Mouse (Mus musculus) limb, embryonic 10.5 days (tissue): ENCODE measurements around the gene Dqx1. TPM values are rescaled to one million over a fixed set of nuclear protein-coding genes. Genes with fewer than 3 reads are reported as not detected.

Experiments
- DNase-seq: peaks from one replicate; pipeline ENCODE4 v3.0.0-alpha.2; 2017; ENCODE audit warnings: low spot score
- H3K27ac ChIP-seq: fragments of 300-500 bp; sonication (generic); 2 replicates; pipeline ENCODE4 v1.5.1; 2016; ENCODE audit warnings: mild to moderate bottlenecking
- H3K27me3 ChIP-seq: fragments of 300-500 bp; sonication (generic); 2 replicates; pipeline ENCODE4 v1.6.1; 2016; ENCODE audit warnings: low read depth, mild to moderate bottlenecking; ENCODE audit not compliant: poor library complexity, severe bottlenecking
- H3K36me3 ChIP-seq: fragments of 300-500 bp; sonication (generic); 2 replicates; pipeline ENCODE4 v1.6.1; 2016; ENCODE audit warnings: mild to moderate bottlenecking, moderate library complexity
- H3K4me1 ChIP-seq: fragments of 300-500 bp; sonication (generic); 2 replicates; pipeline ENCODE4 v1.6.1; 2016
- H3K4me3 ChIP-seq: fragments of 300-500 bp; sonication (generic); 2 replicates; pipeline ENCODE4 v1.5.1; 2016; ENCODE audit warnings: mild to moderate bottlenecking, moderate library complexity
- H3K9me3 ChIP-seq: fragments of 300-500 bp; sonication (generic); replicated peaks from 2 replicates; pipeline ENCODE4 v1.6.1; 2016; ENCODE audit warnings: mild to moderate bottlenecking
- WGBS: fragments of 180-500 bp; shearing (Covaris S2); methylation state at CpG from one replicate; pipeline ENCODE4 v1.1.7; 2016; 5-methylcytosine and 5-hydroxymethylcytosine counted together
- polyA plus RNA-seq: library from polyadenylated mRNA; unstranded; fragments of >200 nt; fragmentation: Nextera tagmentation; extraction: Ambion mirVana; gene quantifications from 2 replicates; pipeline ENCODE4 v1.2.1, GENCODE M21; 2016

Gene Dqx1
- polyA plus RNA-seq, 1 experiment from 2014 or later, result 1.5 TPM

DNA sequence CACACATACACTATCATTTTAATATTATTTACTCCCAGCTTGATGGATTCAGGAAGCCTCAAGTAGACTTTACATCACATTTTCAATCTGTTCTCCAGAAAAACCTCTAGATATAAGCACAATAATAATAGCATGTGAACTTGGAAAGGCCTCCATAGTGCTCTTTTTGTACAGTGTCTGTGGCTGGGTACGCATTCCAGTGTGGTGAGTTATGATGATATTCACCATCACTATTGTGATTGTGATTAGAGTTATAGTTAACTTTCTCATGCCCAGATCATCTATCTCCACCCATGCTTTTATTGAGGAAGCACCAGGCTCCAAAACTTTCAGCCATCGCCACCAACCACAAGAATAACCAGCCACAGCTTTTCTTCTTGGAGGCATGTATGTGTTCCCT, 33.9 kb upstream of the Dqx1 start:
- peaks cover 14% of the 10 kb centered on the region for H3K4me1 ChIP-seq
- DNase-seq, result no peak
- no peaks in the 10 kb centered on the region for H3K36me3 ChIP-seq
- 98% methylated on average over 2 of the region's 2 CpGs for WGBS
- H3K4me3 ChIP-seq, result no peak overlapping the region
- H3K27ac ChIP-seq, result no peak overlapping the region
- peaks cover 20% of the 10 kb centered on the region for H3K27me3 ChIP-seq
- no peaks in the 10 kb centered on the region for H3K9me3 ChIP-seq

DNA sequence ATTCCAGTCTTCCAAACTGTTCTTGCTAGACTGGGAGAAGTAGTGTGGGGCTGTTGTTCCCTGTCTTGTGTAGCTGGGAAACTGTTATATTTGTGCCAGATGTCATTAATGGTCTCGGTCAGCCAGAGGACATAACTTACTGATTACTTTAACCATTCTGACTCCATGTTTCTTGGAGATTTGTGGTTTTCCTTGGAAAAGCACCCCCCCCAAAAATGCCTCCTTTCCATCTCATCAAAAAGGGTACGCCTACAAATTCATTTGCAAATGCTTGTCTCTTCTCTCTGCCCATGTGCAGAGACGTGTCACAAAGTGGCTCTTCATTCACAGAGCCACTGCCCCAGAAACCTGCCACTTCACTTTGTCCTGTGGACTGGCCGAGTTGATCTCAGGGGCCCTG, 33.2 kb upstream of the Dqx1 start:
- no peak for DNase-seq
- Histone ChIP-seq H3K27ac (no peak overlapping the region), H3K9me3 (no peaks in the 10 kb centered on the region), H3K4me1 (peaks cover 14% of the 10 kb centered on the region), H3K36me3 (no peaks in the 10 kb centered on the region), H3K4me3 (no peak overlapping the region), H3K27me3 (peaks cover 26% of the 10 kb centered on the region)
- WGBS, result 78% methylated on average over 4 of the region's 4 CpGs

DNA sequence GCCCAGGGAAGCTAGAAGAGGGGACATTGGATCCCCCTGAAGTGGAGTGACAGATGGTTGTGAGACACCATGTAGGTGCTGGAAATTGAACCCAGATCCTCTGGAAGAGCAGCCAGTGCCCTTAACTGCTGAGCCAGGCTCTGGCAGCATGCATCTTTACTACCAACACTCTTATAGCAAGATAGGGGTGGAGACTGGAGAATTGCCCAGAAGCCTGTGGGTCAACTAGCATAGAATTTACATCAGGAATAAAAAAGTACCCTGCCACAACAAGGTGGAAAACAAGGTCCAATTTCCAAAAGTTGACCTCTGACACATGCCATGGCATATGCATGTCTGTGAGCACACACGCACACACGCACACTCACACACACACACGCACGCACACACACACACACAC, 32.4 kb upstream of the Dqx1 start:
- no peak overlapping the region for H3K27ac ChIP-seq
- DNase-seq, result no peak
- H3K36me3 ChIP-seq, result no peaks in the 10 kb centered on the region
- 86% methylated on average over 4 of the region's 4 CpGs for WGBS
- H3K27me3 ChIP-seq, result peaks cover 34% of the 10 kb centered on the region
- H3K9me3 ChIP-seq, result no peaks in the 10 kb centered on the region
- no peak overlapping the region for H3K4me3 ChIP-seq
- peaks cover 14% of the 10 kb centered on the region for H3K4me1 ChIP-seq

DNA sequence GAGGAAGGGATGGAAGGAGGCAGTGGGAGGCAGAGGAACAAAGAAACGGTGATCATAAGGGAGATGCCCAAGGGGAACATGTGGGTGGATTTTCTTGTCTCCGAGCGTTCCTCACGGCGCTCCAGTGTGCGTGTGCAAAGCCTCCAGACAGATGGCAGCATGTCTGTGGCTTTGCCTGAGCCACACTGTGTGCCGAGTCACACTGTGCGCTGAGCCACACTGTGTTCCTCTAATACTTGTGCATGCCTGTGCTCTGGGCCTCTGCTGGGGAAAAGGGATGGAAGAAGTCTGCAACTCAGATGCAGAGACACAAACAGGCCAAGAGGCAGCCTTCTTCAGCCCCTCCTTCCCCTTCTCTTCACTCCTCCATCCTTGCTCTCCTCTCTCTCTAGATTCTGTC, 30.4 kb upstream of the Dqx1 start:
- Histone ChIP-seq H3K4me1 (peaks cover 23% of the 10 kb centered on the region), H3K27me3 (peaks cover 55% of the 10 kb centered on the region), H3K27ac (peak overlapping the region; percentile 43), H3K4me3 (no peak overlapping the region), H3K9me3 (no peaks in the 10 kb centered on the region), H3K36me3 (no peaks in the 10 kb centered on the region)
- 84% methylated on average over 8 of the region's 8 CpGs for WGBS
- DNase-seq, result no peak

DNA sequence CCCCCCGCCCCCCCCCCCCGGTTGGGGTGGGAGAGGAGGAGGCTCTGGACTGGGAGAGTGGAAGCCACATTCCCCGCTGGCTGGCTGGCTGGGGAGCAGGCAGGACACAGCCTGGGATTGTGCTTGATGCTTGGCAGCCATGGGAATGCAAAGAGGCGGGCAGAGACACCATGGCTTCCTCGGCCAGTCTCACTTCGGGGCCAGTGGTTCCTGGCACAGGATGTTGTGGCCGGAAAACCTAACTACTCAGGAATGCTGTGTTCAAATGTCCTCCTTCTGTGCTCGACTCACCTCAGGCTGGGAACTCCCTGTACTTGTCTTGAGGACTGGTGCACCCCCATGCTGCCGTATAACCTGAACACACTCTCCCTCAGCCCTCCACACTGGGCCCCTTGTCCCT, 29.9 kb upstream of the Dqx1 start:
- no peaks in the 10 kb centered on the region for H3K36me3 ChIP-seq
- peaks cover 59% of the 10 kb centered on the region for H3K27me3 ChIP-seq
- 54% methylated on average over 7 of the region's 9 CpGs for WGBS
- no peaks in the 10 kb centered on the region for H3K9me3 ChIP-seq
- H3K27ac ChIP-seq, result peak overlapping the region; percentile 43
- no peak for DNase-seq
- peaks cover 28% of the 10 kb centered on the region for H3K4me1 ChIP-seq
- H3K4me3 ChIP-seq, result no peak overlapping the region

DNA sequence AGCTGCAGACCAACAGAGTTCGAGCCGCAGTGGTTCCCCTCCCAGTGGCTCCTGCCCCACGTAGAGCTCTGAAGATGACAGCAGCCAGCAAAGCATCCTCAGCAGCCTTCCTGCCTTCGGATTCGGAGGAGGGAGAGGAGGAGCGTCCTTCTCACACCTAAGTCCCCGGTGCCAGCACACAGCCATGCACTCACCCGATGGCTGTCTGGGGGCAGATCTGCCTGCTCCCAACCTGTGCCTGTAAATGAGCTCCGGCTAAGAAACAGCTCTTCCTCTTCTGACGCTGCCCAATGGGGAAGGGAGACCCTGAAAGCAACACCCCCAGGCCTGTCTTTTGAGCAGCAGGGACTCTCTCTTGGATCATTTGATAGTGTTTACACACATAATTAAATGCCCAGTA, 27.9 kb upstream of the Dqx1 start:
- DNase-seq, result no peak
- Histone ChIP-seq H3K4me1 (peaks cover 41% of the 10 kb centered on the region), H3K27me3 (peaks cover 64% of the 10 kb centered on the region), H3K36me3 (no peaks in the 10 kb centered on the region), H3K4me3 (no peak overlapping the region), H3K9me3 (no peaks in the 10 kb centered on the region), H3K27ac (no peak overlapping the region)
- WGBS, result 16% methylated on average over 10 of the region's 10 CpGs

DNA sequence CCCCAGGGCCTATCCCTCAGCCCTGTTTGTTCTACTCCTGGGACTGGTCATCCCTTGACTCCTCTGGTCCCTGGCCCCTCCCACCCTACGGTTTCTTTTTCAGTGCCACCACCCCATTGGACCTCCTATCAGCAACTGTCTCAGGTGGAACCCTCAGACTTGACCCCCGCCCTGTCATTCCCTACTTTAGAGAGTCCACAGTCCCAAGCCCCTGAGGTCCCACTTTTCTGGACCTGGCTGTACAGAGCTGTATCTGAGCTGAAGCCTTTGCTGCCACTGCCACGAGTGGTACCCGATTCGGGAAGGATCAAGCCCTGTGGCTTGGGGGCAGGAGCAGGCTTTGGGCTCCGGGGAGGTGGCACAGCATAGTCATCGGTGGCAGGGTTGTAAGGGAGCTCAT, 26.5 kb upstream of the Dqx1 start:
- H3K4me3 ChIP-seq, result no peak overlapping the region
- peaks cover 78% of the 10 kb centered on the region for H3K27me3 ChIP-seq
- 62% methylated on average over 7 of the region's 7 CpGs for WGBS
- H3K36me3 ChIP-seq, result no peaks in the 10 kb centered on the region
- H3K9me3 ChIP-seq, result no peaks in the 10 kb centered on the region
- peaks cover 49% of the 10 kb centered on the region for H3K4me1 ChIP-seq
- H3K27ac ChIP-seq, result no peak overlapping the region
- DNase-seq, result no peak

DNA sequence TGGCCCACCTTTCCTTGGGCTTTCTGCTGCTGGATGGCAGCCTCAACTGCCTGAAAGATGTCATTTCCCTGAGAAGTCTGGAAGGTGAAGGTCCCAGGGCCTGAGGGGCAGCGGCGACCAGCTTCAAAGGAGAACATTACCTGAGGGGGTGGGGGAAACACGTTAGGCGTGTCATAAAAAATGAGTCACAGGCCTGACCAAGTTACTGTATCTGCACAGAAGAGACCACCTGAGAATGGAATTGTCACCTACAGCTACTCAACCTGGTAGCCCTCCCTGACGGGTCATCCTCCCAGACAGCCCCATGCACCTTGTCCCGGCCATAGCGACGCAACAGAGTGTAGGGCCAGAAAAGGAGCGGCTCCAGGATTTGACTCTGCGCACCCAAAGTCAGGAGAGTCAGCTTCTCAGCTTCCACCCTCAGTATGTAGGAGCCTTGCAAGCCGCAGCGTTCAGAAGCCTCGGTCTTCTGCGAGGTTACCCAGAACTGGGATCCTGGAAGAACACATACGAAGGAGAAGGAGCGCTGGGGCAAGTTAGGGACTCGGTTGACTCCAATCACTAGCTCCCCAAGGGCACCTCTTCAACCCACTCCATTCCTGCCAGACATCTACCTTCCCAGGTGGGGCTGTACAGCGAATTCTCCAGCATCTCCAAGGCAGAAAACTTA, 25.6 kb upstream of the Dqx1 start:
- H3K4me3 ChIP-seq, result peak overlapping the region; percentile 66
- H3K4me1 ChIP-seq, result peaks cover 49% of the 10 kb centered on the region
- WGBS, result 14% methylated on average over 18 of the region's 18 CpGs
- no peak for DNase-seq
- H3K27me3 ChIP-seq, result peaks cover 83% of the 10 kb centered on the region
- no peaks in the 10 kb centered on the region for H3K9me3 ChIP-seq
- H3K36me3 ChIP-seq, result no peaks in the 10 kb centered on the region
- H3K27ac ChIP-seq, result peak overlapping the region; percentile 88; the same call in 1 of the 2 replicates

DNA sequence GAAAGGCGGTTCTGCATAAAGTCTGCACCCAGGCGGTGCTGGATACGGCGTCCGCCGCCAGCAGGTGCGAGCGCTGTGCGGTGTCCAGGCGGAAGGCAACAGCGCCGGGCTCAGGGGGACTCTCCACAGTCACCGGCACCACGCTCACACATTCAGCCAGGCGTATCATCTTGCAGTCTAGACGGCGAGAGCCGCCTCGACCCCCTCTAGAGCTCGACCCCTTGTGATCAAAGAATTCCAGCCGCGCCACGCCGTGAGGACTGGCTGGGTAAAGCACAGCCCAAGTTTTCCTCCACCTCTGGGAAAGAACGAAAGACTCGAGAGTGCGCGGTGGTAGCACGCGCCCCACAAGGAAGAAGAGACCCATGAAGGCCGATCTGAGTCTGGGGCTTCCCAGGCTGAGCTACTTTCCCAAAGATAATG, 24.9 kb upstream of the Dqx1 start:
- Histone ChIP-seq H3K4me1 (peaks cover 43% of the 10 kb centered on the region), H3K36me3 (no peaks in the 10 kb centered on the region), H3K4me3 (peak overlapping the region; percentile 66), H3K27ac (peak overlapping the region; percentile 88), H3K9me3 (no peaks in the 10 kb centered on the region), H3K27me3 (peaks cover 83% of the 10 kb centered on the region)
- WGBS, result under 1% methylated on average over 31 of the region's 31 CpGs
- peak; percentile 74 for DNase-seq

DNA sequence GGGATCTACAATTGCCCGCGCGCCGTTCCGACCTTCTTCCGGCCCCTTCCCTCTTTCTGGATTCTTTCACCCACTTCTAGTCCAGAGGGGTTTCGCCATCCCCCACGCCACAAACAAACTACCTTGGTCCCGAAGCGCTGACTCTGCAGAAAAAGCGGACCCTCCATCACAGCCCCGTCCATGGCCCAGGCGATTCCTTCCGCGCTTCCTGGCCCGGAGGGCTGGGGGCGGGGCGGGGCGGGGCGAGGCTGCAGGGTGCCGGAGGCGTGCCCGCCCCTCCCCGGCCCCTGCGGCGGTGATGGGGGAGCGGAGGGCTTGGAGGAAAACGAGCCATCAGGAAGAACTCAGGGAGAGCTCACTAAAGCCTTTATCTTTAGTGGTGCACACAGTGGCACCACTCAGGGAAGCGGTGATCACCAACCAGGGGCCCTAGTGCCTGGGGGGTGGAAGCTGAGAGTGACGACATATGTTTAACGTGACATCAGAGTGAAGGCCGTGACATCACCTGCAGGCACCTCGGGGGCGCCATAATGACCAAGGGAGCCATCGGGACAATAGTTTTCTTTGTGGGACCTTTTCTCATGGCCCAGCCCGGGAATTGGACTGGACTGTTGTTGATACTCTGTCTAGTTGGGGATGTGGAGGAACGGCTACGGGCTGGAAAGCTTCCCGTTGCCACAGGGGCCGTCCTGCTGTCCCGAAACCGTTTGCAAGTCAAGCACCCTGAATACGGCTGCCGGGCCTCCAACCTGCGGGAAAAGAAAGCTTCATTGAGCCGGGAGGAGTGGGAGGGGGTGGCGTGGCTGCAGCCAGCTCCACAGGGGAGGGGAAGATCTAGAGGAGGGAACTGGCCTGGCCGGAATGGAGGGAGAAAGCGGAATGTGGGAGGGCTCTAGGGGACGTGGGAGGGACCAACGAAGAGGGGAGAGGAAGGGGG, 24.1 kb upstream of the Dqx1 start, which contains the start of the genes Dok1 and Loxl3:
Gene Dok1, minus strand, starts transcription at position 223 of the 937 bp plus-strand sequence.
Gene Loxl3, plus strand, starts transcription at position 925 of the 937 bp plus-strand sequence.
- H3K4me1 ChIP-seq, result peaks cover 44% of the 10 kb centered on the region

DNA sequence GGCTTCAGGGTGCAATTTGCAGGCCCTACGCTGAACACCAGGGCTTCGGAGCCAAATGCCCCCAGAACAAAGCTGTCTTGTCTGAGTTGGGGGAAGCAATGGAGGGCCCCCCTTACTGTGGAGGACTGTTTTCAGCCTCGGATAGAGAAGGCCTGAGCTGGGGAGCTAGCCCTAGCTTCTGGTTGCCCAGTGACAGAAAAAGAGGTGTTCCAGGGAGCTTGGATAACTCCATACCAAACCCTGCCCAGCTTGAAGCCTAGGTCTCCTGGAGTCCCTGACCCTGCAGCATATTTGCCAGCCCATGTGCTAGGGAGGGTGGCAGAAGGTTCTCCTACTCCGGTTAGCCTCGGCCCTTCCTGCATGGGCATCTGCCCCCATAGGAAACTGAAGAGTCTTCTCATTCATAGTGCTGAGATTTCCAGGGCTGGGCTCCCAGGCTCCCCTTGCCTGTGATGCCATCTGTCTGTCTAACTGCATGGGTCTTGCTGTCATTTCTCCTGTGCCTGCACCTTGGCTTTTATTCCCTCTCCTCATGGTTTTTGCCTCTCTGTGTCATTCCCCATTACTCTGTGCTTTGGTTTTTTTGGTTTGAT, 23.1 kb upstream of the Dqx1 start:
- WGBS, result 17% methylated on average over 5 of the region's 5 CpGs
- H3K4me1 ChIP-seq, result peaks cover 49% of the 10 kb centered on the region

More for the DNA sequence above, 24.1 kb upstream of the Dqx1 start, which contains the start of the genes Dok1 and Loxl3:
- H3K36me3 ChIP-seq, result no peaks in the 10 kb centered on the region
- WGBS, result under 1% methylated on average over 51 of the region's 51 CpGs
- H3K9me3 ChIP-seq, result no peaks in the 10 kb centered on the region
- peaks cover 82% of the 10 kb centered on the region for H3K27me3 ChIP-seq
- H3K27ac ChIP-seq, result peak within 1 kb of the TSS; percentile 88
- peak; percentile 86 for DNase-seq
- peak within 1 kb of the TSS; percentile 66 for H3K4me3 ChIP-seq

DNA sequence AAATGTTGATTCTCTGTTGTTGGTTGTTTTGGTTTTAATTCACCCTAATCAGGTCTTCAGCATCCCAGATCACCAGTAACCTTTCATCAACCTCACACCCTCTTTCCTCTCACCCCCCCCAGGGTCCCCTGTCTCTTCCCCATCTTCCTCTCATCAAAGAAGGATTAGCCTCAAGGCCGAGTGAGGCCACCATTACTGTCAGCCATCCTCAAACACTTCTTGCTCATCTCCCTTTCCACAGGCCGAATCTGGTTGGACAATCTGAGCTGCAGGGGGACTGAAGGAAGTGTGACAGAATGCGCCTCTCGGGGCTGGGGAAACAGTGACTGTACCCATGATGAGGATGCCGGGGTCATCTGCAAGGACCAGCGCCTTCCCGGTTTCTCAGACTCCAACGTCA, 20.5 kb upstream of the Dqx1 start:
- no peak overlapping the region for H3K27ac ChIP-seq
- 72% methylated on average over 8 of the region's 8 CpGs for WGBS
- H3K27me3 ChIP-seq, result peaks cover 49% of the 10 kb centered on the region
- H3K9me3 ChIP-seq, result no peaks in the 10 kb centered on the region
- DNase-seq, result no peak
- peaks cover 41% of the 10 kb centered on the region for H3K4me1 ChIP-seq
- H3K4me3 ChIP-seq, result no peak overlapping the region
- H3K36me3 ChIP-seq, result no peaks in the 10 kb centered on the region

More for the DNA sequence above, 23.1 kb upstream of the Dqx1 start:
- peak overlapping the region; percentile 88 for H3K27ac ChIP-seq
- peak overlapping the region; percentile 66 for H3K4me3 ChIP-seq
- DNase-seq, result peak; percentile 38
- H3K36me3 ChIP-seq, result no peaks in the 10 kb centered on the region
- peaks cover 72% of the 10 kb centered on the region for H3K27me3 ChIP-seq
- no peaks in the 10 kb centered on the region for H3K9me3 ChIP-seq
